Mouse (Mus musculus) NIH3T3 (cell line): ENCODE measurements around the gene Tmem176a.
A peak's percentile ranks its signal among the peaks of the same experiment; 100 is the strongest.
"Not testable (repeated sequence)": the region's sequence is repeated elsewhere in the genome, so short reads cannot be mapped to it uniquely, and the experiment has no call there.

ENCODE experiments used
- DNase-seq: peaks from one replicate; pipeline ENCODE4 v3.0.0-alpha.2; 2012; ENCODE audit warnings: low read depth

Tmem176a gene

GRCm38 (mm10) chr6:48840371-48840969, at the start of gene Tmem176a:
Gene Tmem176a (plus strand): TSS chr6:48840919.
- DNase-seq: no peak

GRCm38 (mm10) chr6:48801897-48802296, 38.8 kb upstream of the Tmem176a start:
- DNase-seq: no peak

- no peak for DNase-seq
Observed at GRCm38 (mm10) chr6:48803406-48804051, 37.2 kb upstream of the Tmem176a start.

GRCm38 (mm10) chr6:48804346-48804745, 36.4 kb upstream of the Tmem176a start:
- DNase-seq: no peak

- DNase-seq: no peak
Observed at GRCm38 (mm10) chr6:48806746-48807145, 34.0 kb upstream of the Tmem176a start.

- DNase-seq: no peak
Observed at GRCm38 (mm10) chr6:48809494-48810219, 31.1 kb upstream of the Tmem176a start.

- no peak for DNase-seq
Observed at GRCm38 (mm10) chr6:48815013-48815412, 25.7 kb upstream of the Tmem176a start.

GRCm38 (mm10) chr6:48817815-48818214, 22.9 kb upstream of the Tmem176a start:
- peak; percentile 89 for DNase-seq

GRCm38 (mm10) chr6:48821991-48822785, 18.5 kb upstream of the Tmem176a start:
- DNase-seq: not testable (repeated sequence)

- DNase-seq: no peak
Observed at GRCm38 (mm10) chr6:48825016-48825415, 15.7 kb upstream of the Tmem176a start.

GRCm38 (mm10) chr6:48828976-48829375, 11.7 kb upstream of the Tmem176a start:
- DNase-seq: no peak

- DNase-seq: peak; percentile 20
Observed at GRCm38 (mm10) chr6:48829651-48830050, 11.1 kb upstream of the Tmem176a start.

GRCm38 (mm10) chr6:48830241-48830640, 10.5 kb upstream of the Tmem176a start:
- no peak for DNase-seq

GRCm38 (mm10) chr6:48831141-48831540, 9.6 kb upstream of the Tmem176a start:
- no peak for DNase-seq

GRCm38 (mm10) chr6:48832426-48832825, 8.3 kb upstream of the Tmem176a start:
- DNase-seq: no peak

- no peak for DNase-seq
Observed at GRCm38 (mm10) chr6:48833515-48833914, 7.2 kb upstream of the Tmem176a start.

GRCm38 (mm10) chr6:48835241-48835640, 5.5 kb upstream of the Tmem176a start:
- DNase-seq: no peak

- no peak for DNase-seq
Observed at GRCm38 (mm10) chr6:48836146-48836545, 4.6 kb upstream of the Tmem176a start.

GRCm38 (mm10) chr6:48837516-48837915, 3.2 kb upstream of the Tmem176a start:
- no peak for DNase-seq

GRCm38 (mm10) chr6:48838321-48839080, 2.2 kb upstream of the Tmem176a start:
- no peak for DNase-seq

- DNase-seq: peak; percentile 76
Observed at GRCm38 (mm10) chr6:48840973-48841625, 380 bp downstream of the Tmem176a start, which contains the start of gene Tmem176b. Gene Tmem176b (minus strand): TSS chr6:48841496.
